Mouse (Mus musculus) heart, postnatal 14 days (tissue): ENCODE measurements at regions not wholly inside any gene's neighbourhood (a gene's known extent, or its start where the extent isn't known, plus 50 kb on each side); places are given as distances from the start of the nearest gene placed in this dataset.
A peak's percentile ranks its signal among the peaks of the same experiment; 100 is the strongest.

Source experiments
- DNase-seq, 2 experiments: peaks; one replicate each; pipeline ENCODE4 v3.0.0; 2021 to 2022
- intact Hi-C: fragments of 180-260 bp; cut with DNase I; formaldehyde crosslinking; loops from one replicate; pipeline ENCODE4 v1.15.1; 2025

GRCm38 (mm10) chr4:45746451-45746850, 52.4 kb upstream of the Aldh1b1 start:
- no peak for DNase-seq
- intact Hi-C loops = no loop called here

- intact Hi-C loops = no loop called here
- DNase-seq = no peak
Measured at GRCm38 (mm10) chr4:45745746-45746145, 53.1 kb upstream of the Aldh1b1 start.

- intact Hi-C loops = no loop called here
- no peak for DNase-seq
Measured at GRCm38 (mm10) chr4:45744849-45745407, 53.9 kb upstream of the Aldh1b1 start.

GRCm38 (mm10) chr4:45740779-45741365, 58.0 kb upstream of the Aldh1b1 start:
- no peak for DNase-seq
- intact Hi-C loops = no loop called here

GRCm38 (mm10) chr4:45740319-45740718, 58.5 kb upstream of the Aldh1b1 start:
- DNase-seq = no peak
- intact Hi-C loops = no loop called here

GRCm38 (mm10) chr4:45739696-45740095, 59.1 kb upstream of the Aldh1b1 start:
- intact Hi-C loops = no loop called here
- peak in 1 of 2 experiments; percentile 39 for DNase-seq

- intact Hi-C loops = no loop called here
- DNase-seq = no peak
Measured at GRCm38 (mm10) chr4:45739168-45739567, 59.7 kb upstream of the Aldh1b1 start.

GRCm38 (mm10) chr4:45738746-45739145, 60.1 kb upstream of the Aldh1b1 start:
- intact Hi-C loops = no loop called here
- DNase-seq = no peak

GRCm38 (mm10) chr4:45736215-45736815, 62.5 kb upstream of the Aldh1b1 start:
- intact Hi-C loops = no loop called here
- DNase-seq = no peak

- no peak for DNase-seq
- intact Hi-C loops = loop anchor here (5.0 kb wide), 1 partner anchor 123 kb away; no protein-coding TSS in a partner anchor
Measured at GRCm38 (mm10) chr4:45734011-45734410, 64.8 kb upstream of the Aldh1b1 start.

GRCm38 (mm10) chr4:45730862-45731831, 67.7 kb upstream of the Aldh1b1 start:
- intact Hi-C loops = loop anchor here (1.0 to 5.0 kb wide), 2 partner anchors 39 to 126 kb away; no protein-coding TSS in a partner anchor
- DNase-seq = peak in 1 of 2 experiments; percentile 32

GRCm38 (mm10) chr4:45729801-45730200, 69.0 kb upstream of the Aldh1b1 start:
- intact Hi-C loops = loop anchor here (5.0 kb wide), 1 partner anchor 128 kb away; no protein-coding TSS in a partner anchor
- DNase-seq = no peak

- DNase-seq = no peak
- intact Hi-C loops = no loop called here
Measured at GRCm38 (mm10) chr4:45728825-45729224, 70.0 kb upstream of the Aldh1b1 start.

- DNase-seq = no peak
- intact Hi-C loops = no loop called here
Measured at GRCm38 (mm10) chr4:45727915-45728314, 70.9 kb upstream of the Aldh1b1 start.

GRCm38 (mm10) chr4:45727474-45727873, 71.3 kb upstream of the Aldh1b1 start:
- DNase-seq = no peak

GRCm38 (mm10) chr4:45726783-45727182, 72.0 kb upstream of the Aldh1b1 start:
- intact Hi-C loops = no loop called here
- DNase-seq = no peak

More at GRCm38 (mm10) chr4:45727474-45727873, 71.3 kb upstream of the Aldh1b1 start:
- intact Hi-C loops = no loop called here

GRCm38 (mm10) chr4:45725055-45725910, 73.5 kb upstream of the Aldh1b1 start:
- DNase-seq = peak in 1 of 2 experiments; percentile 25
- intact Hi-C loops = no loop called here

GRCm38 (mm10) chr4:45720352-45720751, 78.5 kb upstream of the Aldh1b1 start:
- intact Hi-C loops = no loop called here
- no peak for DNase-seq

- DNase-seq = no peak
- intact Hi-C loops = no loop called here
Measured at GRCm38 (mm10) chr4:45719564-45719963, 79.3 kb upstream of the Aldh1b1 start.

GRCm38 (mm10) chr4:45715878-45716277, 82.9 kb upstream of the Aldh1b1 start:
- no peak for DNase-seq
- intact Hi-C loops = no loop called here
